Mouse (Mus musculus) left cerebral cortex, postnatal 4 days (tissue): ENCODE data around the gene Gdpd1. TPM values are rescaled to one million over a fixed set of nuclear protein-coding genes. Genes with fewer than 3 reads are reported as not detected.
A peak's percentile ranks its signal among the peaks of the same experiment; 100 is the strongest.
"Not testable (repeated sequence)": the region's sequence is repeated elsewhere in the genome, so short reads cannot be mapped to it uniquely, and the experiment has no call there.

Experiments
- DNase-seq: peaks from one replicate; pipeline ENCODE4 v3.0.0-alpha.2; 2022
- intact Hi-C: fragments of 180-260 bp; cut with DNase I; formaldehyde crosslinking; loops from one replicate; pipeline ENCODE4 v1.15.1; 2025
- total RNA-seq, 2 experiments: library from RNA; stranded (reverse); gene quantifications; 2 replicates each; pipeline ENCODE4 v1.2.3; 2021

Gene Gdpd1
- total RNA-seq = 10 to 100 TPM; 79.3 to 79.9 TPM

DNA sequence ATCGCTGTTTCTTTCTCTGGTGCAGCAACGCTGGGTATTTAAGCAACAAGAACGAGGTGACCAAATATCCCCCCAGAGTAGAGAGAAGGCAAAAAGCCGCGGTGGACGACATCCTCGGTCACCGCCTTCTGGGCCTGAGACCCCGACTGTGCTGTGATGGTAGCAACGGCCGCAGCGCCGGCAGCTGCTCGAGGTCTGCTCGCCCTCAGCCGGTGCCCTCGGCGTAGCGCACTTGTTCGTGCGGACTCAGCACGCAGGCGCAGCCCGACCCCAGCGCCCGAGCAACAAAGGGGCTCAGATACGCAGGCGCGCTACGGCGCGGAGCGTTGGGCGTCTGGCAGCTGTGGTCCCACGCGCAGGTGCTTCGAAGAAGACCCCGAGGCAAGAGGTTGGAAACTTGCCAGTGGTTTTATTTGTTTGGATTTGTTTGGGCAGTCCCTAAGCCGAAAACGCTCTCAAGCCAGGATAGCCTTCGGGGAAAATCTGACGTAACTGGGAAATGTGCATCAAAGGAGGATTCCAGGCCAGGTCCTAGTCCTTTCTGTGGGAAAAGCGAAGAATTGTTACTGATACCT, at the start of gene Gdpd1:
Gdpd1 (minus strand) TSS at position 197 of the 575 bp plus-strand sequence.
- intact Hi-C loops = loop anchor here (10.0 kb wide), 1 partner anchor 1939 kb away; no protein-coding TSS in a partner anchor

DNA sequence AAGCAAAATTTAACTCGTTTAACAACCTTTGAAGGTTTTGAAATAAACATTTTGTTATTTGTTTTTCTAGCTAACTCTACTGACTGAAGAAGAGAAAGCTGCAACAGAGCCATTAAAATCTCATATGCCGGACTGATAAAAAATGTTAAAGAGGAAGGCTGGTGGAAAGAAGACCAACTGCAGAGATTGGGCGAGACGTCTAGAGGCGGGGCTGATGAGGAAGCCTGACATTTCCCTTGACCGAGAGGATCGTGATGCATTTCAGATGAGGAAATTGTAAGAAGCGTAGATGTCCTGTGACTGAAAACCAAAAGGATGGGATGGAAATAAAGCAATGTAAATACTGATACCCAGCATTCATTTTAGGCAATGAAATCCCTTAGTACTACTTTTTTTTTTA, 48.0 kb upstream of the Gdpd1 start:
- no peak for DNase-seq
- intact Hi-C loops = no loop called here

More for the DNA sequence above, at the start of gene Gdpd1:
- DNase-seq = peak; percentile 96

DNA sequence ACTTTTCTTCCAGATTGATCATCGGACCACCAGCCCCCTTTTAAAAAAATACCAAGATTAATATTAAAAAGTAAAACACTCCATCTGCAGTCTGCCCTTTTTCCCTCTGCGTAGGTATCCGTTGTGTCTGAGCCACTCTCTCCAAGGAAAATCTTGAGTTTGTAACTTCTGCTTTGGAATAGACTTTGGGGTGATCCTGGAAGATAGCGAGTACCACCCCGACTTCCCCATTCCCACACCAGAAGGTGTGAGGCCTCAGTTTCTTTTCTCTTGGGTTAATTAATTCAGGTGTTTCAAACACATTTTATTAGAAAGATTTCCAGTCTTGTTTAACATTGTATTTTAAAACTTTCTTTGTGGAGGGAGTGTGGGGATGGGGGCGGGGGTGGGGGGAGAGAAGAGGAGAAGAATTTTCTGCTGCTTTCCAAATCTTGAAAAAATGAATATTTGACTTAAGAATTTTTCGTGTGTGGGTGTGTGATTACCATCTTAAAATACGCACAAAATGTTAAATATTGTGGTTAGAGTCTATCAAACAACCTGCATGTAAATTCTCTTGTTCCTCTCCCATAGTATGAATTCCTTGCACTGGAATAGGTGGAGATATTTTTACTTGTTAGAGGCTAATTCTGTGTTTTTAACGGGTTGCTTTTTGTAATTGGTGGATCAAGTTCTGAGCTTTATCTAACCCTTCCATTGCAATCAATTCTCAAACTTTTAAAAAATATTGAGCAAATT, 36.5 kb upstream of the Gdpd1 start:
- DNase-seq = no peak
- intact Hi-C loops = no loop called here

DNA sequence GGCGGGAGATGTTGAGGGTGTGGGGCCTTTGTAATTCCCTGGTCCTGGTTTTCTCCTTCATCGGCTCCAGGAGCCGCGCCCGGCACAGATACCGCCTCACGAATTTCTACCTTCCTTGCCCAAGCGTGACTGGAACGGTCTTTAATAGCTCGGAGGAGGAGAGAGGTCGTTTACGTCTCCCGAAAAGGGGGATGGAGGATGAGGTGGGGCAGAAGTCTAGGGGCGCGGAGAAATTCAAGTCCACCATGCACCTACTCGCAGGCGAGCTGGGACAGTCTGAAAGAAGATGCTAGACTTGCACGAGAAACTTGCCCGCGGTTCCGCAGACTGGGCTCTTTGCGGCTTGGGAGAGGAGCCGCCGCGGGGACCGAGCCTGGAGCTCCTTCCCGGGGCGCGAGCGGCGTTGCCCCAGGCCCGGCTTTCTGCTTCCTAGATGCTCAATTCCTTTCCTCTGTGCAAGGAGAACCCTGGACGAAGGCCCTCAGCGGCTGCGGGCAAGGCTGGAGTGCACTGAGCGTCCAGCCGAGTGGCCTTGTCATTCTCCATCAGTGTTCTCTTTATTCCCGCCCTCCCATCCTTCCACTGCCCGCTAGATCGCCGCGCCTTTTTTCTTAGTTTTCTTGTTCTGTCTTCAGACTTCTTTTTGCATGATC, 35.8 kb upstream of the Gdpd1 start:
- intact Hi-C loops = no loop called here
- DNase-seq = peak; percentile 19

DNA sequence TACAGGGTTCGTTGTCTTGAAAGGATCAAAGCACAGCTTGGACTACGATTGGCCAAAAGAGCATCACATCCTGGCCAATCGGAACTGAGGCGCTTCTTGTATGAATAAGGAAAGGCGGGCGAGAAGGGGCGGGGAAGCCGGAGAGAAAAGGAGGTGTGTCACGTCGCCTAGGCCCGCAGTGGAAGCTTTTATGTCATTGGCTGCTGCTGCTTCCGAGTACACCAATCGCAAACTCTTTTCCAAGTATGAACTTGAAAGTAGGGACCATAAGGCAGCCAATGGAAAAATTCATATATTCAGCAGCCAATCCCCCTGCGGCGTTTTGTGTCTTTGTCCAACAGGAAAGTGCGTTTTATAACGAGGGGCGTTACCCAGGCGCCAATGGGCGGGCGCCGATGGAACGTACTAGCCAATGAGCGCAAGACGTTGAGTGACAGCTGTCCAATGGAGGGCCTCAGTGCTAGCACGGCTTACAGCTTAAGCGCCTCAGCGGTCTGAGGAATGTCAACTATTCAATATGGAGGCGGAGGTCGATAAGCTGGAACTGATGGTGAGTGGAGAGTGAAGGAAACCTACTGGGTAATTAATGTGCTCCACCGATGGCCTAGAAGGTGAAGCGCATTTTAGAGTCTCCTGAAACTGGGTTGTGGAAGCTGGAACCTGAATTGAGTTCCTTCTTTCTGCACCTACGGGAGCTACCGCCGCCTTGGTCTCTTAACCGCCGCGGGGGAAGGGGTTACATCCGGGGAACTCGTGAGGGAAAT, 35.1 kb upstream of the Gdpd1 start, which contains the start of gene Ska2:
Ska2 (plus strand) TSS at position 480 of the 764 bp plus-strand sequence.
- intact Hi-C loops = no loop called here
- peak; percentile 98 for DNase-seq

DNA sequence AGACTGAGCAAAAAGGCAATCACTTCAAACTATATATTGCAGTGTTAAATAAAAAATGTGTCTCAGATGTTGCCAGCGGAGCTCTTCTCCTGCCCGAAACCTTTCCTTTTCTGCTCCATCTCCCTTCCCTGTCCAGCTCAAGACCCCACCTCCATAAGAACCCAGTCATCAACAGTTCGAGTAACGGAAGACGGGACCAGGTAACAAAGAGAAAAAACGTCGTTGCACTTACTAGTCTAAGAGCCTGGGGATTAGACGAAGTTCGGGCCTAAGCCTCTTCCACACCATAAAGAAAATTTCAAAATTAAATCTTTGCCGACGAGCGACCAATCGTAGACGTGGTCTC, 34.5 kb upstream of the Gdpd1 start, which contains the start of gene Prr11:
Prr11 (minus strand) TSS at position 300 of the 346 bp plus-strand sequence.
- DNase-seq = no peak
- intact Hi-C loops = no loop called here

DNA sequence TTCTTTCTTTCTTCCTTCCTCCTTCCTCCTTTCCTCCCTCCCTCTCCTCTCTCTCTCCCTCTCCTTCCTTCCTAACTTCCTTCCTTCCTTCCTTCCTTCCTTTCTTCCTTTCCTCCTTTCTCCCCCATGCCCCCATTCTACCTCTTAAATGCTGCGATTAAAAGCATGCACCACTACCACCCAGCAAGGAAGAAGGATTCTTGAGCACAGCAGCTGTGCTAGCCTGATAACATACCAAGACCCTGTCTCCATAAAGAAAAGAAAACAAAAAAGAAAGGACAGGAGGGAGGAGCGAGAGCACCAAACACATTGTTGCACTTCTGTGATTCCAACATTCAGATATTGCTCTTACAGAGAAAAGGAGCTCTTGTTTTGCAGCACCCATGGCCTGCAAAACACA, 13.3 kb upstream of the Gdpd1 start:
- DNase-seq = no peak
- intact Hi-C loops = no loop called here

DNA sequence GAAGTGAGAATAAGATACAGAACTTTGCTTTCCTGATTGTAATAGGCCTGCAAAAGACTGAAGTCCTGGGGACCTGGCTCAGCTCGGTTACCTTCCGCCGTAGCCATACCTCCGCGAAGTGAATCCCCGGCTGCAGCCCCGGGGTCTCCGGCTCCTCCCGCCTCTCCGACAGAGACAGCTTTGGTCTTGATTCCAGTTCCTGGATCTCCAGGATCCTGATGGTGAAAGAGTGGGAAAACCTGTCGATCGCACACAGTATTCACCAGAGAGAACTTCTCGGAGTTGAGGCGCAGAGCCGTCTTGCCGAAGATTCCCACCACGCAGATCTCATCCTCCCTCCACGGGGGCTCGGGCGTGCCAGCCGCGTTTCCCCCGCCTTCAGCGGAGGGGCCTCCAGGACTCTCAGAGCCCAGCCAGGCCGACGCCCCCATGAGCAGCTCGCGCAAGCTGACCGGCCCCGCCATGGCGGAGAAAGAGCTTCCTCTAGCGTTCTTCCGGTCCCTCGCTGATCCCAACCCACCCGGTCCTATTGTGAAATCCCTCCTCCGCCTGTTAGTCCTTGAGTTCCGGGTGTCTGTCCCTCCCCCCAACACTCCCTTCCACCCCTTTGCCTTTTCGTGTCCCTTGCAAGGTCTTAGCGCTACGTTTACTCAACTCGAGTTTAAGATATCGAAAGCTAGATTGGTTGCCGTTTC, 12.6 kb upstream of the Gdpd1 start, which contains the start of gene Smg8:
Smg8 (minus strand) TSS at position 485 of the 695 bp plus-strand sequence.
- intact Hi-C loops = no loop called here
- DNase-seq = peak; percentile 79

DNA sequence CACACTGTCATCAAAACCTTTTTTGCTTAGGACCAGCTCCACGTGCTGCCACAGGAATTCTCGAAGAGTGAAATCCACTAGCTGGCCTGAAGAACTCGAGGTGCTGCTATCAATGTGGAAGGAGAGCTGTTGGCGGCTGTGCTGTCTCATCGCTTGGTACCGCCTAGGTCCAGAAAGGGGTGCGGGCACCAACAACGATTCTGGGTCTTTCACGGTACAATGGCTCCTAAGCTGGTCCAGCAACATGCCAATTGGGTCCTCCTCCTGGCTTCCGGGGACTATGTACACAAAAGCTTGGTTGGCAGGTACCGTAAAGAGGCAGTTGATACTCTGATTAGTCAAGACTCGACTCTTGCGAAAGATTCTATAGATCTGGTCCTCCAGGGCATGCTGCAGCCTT, 11.6 kb upstream of the Gdpd1 start:
- no peak for DNase-seq
- intact Hi-C loops = no loop called here

DNA sequence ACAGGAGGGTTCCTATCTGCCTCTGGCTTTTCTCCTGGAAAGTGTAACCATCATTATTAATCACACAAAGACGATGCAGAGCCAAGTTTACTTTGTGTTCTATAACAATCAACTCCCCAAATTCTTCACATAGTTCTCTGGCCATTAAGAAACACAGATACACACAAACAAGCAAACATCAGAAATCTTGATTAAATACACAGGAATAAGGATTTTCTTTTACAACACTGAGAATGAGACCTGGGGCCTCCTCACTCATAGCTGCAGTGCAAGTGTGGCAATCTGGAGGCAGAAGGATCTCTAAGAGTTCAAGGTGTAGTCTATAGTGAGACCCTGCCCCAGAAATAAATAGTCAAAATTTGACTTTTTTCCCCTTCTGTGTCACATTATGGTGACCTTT, 9.8 kb upstream of the Gdpd1 start:
- no peak for DNase-seq
- intact Hi-C loops = no loop called here

DNA sequence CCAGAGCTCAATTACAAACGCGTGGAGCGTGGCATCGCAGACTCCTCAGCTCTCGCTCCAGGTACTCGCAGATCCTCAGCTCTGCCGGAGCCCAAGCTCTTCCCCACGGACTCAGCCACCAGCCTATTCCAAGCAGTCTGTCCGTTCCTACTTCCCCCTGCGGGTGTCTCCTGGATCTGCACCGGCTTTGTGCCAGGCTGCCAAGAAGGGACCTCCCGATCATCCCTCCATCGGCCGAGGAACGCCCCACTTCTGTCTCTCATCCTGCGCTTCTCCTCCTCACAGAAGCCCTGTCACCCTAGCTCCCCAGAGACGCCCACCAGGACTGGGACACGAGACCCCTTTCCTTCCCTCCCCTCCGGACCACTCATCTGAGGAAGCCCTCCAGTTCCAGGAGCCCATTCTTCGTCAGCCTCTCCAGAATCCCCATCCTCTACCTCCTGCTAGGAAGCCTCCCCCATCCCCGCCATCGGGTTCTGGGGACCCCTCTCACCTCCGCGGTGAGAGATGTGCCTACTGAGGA, 458 bp downstream of the Gdpd1 start:
- intact Hi-C loops = loop anchor here (10.0 kb wide), 1 partner anchor 1939 kb away; no protein-coding TSS in a partner anchor
- peak; percentile 79 for DNase-seq

DNA sequence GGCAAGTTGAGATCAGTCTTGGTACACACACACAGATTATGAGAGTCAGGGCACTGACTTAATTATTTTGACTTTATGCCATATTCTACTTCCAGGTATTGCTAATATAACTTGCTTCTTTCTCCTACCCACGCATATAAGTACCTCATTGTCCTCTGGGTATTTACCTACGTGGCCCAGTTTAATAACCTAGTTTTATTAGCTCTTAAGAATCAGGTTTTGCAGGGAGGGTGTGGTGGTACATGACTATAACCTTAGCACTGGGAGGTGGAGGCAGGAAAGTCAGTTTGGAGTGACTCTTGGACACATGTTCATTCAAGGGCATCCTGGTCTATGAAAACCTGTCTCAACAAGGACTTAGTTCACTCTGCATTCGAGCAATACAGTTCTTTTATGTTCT, 11.8 kb downstream of the Gdpd1 start:
- DNase-seq = no peak
- intact Hi-C loops = no loop called here

DNA sequence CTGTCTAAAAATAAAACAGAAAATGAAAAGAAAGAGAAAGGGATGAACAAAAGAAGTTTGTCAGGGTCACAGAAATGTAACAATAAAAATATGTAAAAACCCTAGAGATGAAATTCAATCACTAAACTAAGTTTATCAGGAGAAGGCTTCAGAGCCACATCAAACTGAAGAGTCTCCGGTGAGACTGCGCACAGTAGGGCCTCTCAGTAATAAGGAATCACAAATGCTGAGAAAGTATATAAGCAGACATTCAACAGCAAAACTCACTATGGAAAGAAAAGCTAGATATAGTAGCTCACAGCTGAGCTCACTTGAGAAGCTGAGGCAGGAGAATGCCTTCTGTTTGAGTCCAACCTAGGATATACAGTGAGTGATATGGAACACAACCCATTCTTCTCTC, 13.5 kb downstream of the Gdpd1 start:
- intact Hi-C loops = no loop called here

DNA sequence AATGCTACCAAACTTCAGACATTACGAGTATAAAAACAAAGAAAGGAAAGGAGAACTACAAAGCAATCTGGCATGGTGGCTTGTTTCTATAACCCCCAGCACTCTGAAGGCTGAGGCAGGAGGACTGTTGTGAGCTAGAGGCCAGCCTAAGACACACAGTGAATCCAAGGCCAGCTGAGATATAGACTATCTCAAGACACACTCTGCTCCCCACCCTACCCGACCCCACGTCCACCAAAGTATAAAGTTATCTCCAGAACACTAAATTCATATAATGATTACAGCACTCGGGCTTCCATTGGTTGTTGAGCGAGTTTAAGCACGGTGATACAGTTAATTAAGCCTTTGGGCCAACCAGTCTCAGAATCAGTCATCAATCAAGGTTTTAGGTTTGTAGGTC, 17.6 kb downstream of the Gdpd1 start:
- no peak for DNase-seq
- intact Hi-C loops = no loop called here

More for the DNA sequence above, 13.5 kb downstream of the Gdpd1 start:
- DNase-seq = no peak

DNA sequence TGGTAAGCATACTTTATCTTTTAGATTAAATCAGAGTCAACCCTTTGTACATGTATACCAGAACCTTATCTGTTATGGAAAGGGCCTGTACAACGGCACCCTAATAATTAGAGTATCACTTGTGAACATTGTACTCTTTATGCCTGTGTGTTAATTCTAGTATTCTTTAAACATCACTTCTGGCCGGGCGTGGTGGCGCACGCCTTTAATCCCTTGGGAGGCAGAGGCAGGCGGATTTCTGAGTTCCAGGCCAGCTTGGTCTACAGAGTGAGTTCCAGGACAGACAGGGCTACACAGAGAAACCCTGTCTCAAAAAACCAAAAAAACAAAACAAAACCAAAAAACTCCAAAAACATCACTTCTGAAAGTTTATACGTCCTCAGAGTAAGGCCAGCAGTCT, 25.0 kb downstream of the Gdpd1 start:
- not testable (repeated sequence) for DNase-seq
- intact Hi-C loops = loop anchor here (10.0 kb wide), 1 partner anchor 334 kb away; no protein-coding TSS in a partner anchor

DNA sequence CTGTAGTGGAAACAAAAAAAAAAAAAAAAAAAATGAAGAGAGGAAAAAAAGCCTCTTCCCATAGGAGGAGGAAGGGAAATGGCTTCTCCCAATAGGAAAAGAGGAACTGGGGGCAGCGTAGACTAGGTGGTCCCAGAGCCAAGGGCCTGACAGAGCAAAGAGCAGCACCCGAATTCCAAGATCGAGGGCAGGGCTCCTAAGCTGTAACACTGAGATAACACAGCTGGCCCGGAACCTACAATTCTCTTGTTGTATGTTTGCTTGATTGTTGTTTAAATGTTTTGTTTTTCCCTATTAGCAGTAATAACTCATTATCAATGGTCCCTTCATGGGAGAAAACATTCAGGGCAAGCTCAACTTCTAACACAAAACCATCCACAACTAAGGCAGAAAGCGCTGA, 26.9 kb downstream of the Gdpd1 start:
- no peak for DNase-seq
- intact Hi-C loops = loop anchor here (10.0 kb wide), 1 partner anchor 332 kb away; no protein-coding TSS in a partner anchor

DNA sequence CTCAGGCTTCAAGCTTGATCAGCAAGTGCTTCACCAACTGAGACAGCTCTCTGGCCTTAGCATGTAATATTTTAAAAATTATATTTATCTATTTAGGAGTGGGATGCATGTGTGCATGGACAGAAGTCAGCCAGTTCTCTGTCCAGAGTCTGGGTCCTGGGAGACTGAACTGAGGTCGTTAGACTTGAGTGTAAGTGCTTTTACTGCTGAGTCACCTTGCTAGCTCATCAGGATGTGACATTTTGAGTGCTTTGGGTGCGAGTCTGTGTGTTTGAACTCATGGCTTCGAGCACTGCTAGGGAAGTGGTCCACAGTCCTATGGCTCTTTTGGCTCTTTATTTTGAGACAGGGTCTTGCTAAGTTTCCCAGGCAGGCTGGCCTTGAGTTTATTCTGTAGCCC, 30.8 kb downstream of the Gdpd1 start:
- intact Hi-C loops = loop anchor here (10.0 kb wide), 1 partner anchor 328 kb away; no protein-coding TSS in a partner anchor
- no peak for DNase-seq

DNA sequence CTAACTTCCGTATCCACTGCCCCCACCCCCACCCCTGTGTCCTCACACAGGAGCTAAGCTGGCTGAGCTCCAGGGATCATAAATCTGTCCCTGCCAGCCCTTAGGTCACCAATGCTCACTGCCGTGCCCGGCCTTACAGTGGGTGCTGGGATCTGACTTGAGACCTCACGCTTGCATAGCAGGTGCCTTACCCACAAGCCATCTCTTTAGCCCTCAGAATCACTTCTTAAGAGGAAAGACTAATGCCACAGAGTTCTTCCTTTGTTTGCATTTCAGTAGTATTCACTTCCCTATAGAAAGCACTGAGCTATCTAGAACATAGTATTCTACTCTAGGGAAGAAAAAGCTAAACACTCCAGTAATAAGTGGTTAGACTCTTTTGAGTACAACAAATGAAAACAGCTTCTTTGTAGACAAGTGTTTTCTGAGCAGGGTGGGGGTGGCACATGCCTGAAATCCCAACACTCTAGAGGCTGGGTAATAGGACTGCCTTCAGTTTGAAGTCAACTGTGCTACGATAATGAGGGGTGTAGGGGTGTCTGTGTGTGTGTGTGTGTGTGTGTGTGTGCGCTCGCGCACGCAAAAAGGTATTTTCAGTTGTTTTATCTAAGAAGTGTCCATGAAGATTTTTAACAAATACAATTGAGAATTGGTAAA, 34.4 kb downstream of the Gdpd1 start:
- intact Hi-C loops = no loop called here
- no peak for DNase-seq

DNA sequence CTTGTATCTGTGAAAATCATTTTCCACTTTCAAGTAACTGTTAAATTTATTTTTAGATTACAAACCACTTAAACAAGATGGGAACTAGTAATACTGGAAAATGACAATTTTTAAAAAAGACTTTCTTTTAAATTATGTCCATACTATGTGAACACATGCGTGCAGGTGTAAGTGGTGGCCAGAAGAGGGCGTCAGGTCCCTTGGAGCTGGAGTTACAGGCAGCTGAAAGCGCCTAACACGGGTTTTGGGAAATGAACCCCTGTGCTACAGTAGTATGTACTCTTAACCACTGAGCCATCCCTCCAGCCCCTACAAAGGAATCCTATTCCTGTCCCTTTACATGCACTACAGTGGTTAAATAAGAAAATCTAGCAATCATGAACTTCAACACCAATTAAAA, 37.7 kb downstream of the Gdpd1 start:
- intact Hi-C loops = no loop called here
- DNase-seq = peak; percentile 2
